Mouse (Mus musculus) retina, postnatal 7 days (tissue): ENCODE measurements around the gene Zfyve1.

Experiments
- DNase-seq: peaks from one replicate; pipeline ENCODE4 v3.0.0-alpha.2; 2012; ENCODE audit warnings: low read depth, low spot score

The Zfyve1 gene

GRCm38 (mm10) chr12:83523892-83524291, 73.1 kb downstream of the Zfyve1 start:
- no peak for DNase-seq

GRCm38 (mm10) chr12:83523056-83523455, 74.0 kb downstream of the Zfyve1 start:
- DNase-seq = no peak

GRCm38 (mm10) chr12:83521083-83521482, 75.9 kb downstream of the Zfyve1 start:
- DNase-seq = no peak

- DNase-seq = peak; percentile 90
Measured at GRCm38 (mm10) chr12:83520311-83520890, 76.6 kb downstream of the Zfyve1 start, which contains the start of gene Dcaf4. Gene Dcaf4, plus strand, starts transcription at chr12:83520466.

- no peak for DNase-seq
Measured at GRCm38 (mm10) chr12:83517580-83517979, 79.4 kb downstream of the Zfyve1 start.

- DNase-seq = no peak
Measured at GRCm38 (mm10) chr12:83514216-83514615, 82.8 kb downstream of the Zfyve1 start.

- no peak for DNase-seq
Measured at GRCm38 (mm10) chr12:83513185-83513584, 83.8 kb downstream of the Zfyve1 start.

- no peak for DNase-seq
Measured at GRCm38 (mm10) chr12:83512783-83513182, 84.2 kb downstream of the Zfyve1 start.

- DNase-seq = no peak
Measured at GRCm38 (mm10) chr12:83510586-83510985, 86.4 kb downstream of the Zfyve1 start.

- no peak for DNase-seq
Measured at GRCm38 (mm10) chr12:83506543-83506942, 90.5 kb downstream of the Zfyve1 start.

GRCm38 (mm10) chr12:83502190-83502589, 94.8 kb downstream of the Zfyve1 start:
- no peak for DNase-seq

GRCm38 (mm10) chr12:83499256-83499655, 97.8 kb downstream of the Zfyve1 start:
- DNase-seq = no peak

GRCm38 (mm10) chr12:83497959-83498358, 99.1 kb downstream of the Zfyve1 start:
- DNase-seq = no peak

GRCm38 (mm10) chr12:83496736-83497135, 100.3 kb downstream of the Zfyve1 start:
- DNase-seq = no peak
